Mouse (Mus musculus) E14TG2a.4 (cell line): ENCODE measurements around the gene Tmem215.

Experiments
- CTCF ChIP-seq: conservative IDR thresholded peaks from 2 replicates; pipeline ENCODE4 v1.5.1; 2014; ENCODE audit warnings: low read length
- NANOG ChIP-seq: IDR thresholded peaks from 2 replicates; pipeline ENCODE4 v1.6.1; 2014; ENCODE audit warnings: borderline replicate concordance, low read length, mixed read lengths

DNA sequence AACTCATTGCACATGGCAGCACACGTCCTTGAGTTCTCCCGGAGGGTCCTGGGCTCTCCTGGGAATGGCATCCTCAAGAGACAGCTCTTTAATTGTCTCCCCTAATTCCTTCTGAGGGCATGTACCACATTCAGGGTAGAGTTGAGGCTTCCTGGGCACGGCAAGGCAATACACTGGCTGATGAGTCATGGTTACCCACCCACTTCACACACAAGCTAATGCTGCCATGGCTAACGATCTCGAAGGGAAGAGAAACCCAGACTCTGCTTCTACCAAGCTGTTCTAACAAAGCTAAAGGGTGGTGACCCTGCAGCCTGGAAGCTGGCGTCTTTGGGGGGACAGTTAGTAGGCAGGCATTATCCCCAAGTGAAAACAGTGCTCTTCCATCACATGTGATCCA, 24.4 kb downstream of the Tmem215 start:
- TF ChIP-seq CTCF (no peak), NANOG (no peak)
